In genomic region chr8:87810771-87811170, GRCm38 (mm10) we compare ENCODE assay signal across 9 mouse cellular contexts.
"Had no signal": no experiment of that assay in that cellular context is flagged by ENCODE, and none has a peak within 500 bp of the region (broad histone marks: within the 10 kb centered on the region; RNA-seq: fewer than 3 reads in every experiment).

No protein-coding gene starts in this region.

- H3K9me3 ChIP-seq: limb, embryonic 12.5 days; stomach, embryonic 15.5 days had no signal

- H3K27me3 ChIP-seq: limb, embryonic 12.5 days; stomach, embryonic 15.5 days had no signal

- H3K9ac ChIP-seq: limb, embryonic 12.5 days; liver, embryonic 14.5 days; stomach, embryonic 15.5 days had no signal

- H3K27ac ChIP-seq: limb, embryonic 12.5 days; liver, embryonic 14.5 days; stomach, embryonic 15.5 days had no signal

- H3K4me2 ChIP-seq: limb, embryonic 12.5 days; stomach, embryonic 15.5 days had no signal

- H3K36me3 ChIP-seq: stomach, embryonic 15.5 days had no signal

- H3K4me3 ChIP-seq: limb, embryonic 12.5 days; stomach, embryonic 15.5 days had no signal

- DNase-seq: kidney, adult 8-10 months; kidney, postnatal 25 days; lung, adult 18-20 months; right cerebral cortex, postnatal 14 days; thymus, adult 2 months; thymus, postnatal 25 days had no signal
